Mouse (Mus musculus): ENCODE results near the gene Ebf3. TPM values are rescaled to one million over a fixed set of nuclear protein-coding genes. Genes with fewer than 3 reads are reported as not detected.

Gene Ebf3
- polyA plus RNA-seq, 1 experiment, result 17.0 TPM

GRCm38 (mm10) chr7:137312166-137312932 is 1.9 kb downstream of the Ebf3 start:
- Histone ChIP-seq H3K27ac (ENCODE audit: insufficient read depth, low read length) (no peak overlapping the region), H3K4me1 (ENCODE audit: control insufficient read depth, insufficient read depth, low read length) (no peaks in the 10 kb centered on the region), H3K4me3 (ENCODE audit: insufficient read depth, low read length) (peak overlapping the region; percentile 67)
- no peak for TF ChIP-seq CTCF (IDR thresholded peaks at IDR 0.05; ENCODE audit: borderline replicate concordance, insufficient read depth, low read length)

- Histone ChIP-seq H3K4me3 (ENCODE audit: insufficient read depth, low read length) (peak overlapping the region; percentile 67), H3K4me1 (ENCODE audit: control insufficient read depth, insufficient read depth, low read length) (peaks cover 1% of the 10 kb centered on the region), H3K27ac (ENCODE audit: insufficient read depth, low read length) (no peak overlapping the region)
- no peak for TF ChIP-seq POLR2A (IDR thresholded peaks at IDR 0.05; ENCODE audit: low read depth, low read length)
- TF ChIP-seq CTCF (IDR thresholded peaks at IDR 0.05; ENCODE audit: borderline replicate concordance, insufficient read depth, low read length), result no peak
Observed at GRCm38 (mm10) chr7:137311341-137312110, 2.7 kb downstream of the Ebf3 start.

- peaks cover 2% of the 10 kb centered on the region for H3K4me1 ChIP-seq (ENCODE audit: control insufficient read depth, insufficient read depth, low read length)
Observed at GRCm38 (mm10) chr7:137310876-137311275, 3.4 kb downstream of the Ebf3 start.

DNA sequence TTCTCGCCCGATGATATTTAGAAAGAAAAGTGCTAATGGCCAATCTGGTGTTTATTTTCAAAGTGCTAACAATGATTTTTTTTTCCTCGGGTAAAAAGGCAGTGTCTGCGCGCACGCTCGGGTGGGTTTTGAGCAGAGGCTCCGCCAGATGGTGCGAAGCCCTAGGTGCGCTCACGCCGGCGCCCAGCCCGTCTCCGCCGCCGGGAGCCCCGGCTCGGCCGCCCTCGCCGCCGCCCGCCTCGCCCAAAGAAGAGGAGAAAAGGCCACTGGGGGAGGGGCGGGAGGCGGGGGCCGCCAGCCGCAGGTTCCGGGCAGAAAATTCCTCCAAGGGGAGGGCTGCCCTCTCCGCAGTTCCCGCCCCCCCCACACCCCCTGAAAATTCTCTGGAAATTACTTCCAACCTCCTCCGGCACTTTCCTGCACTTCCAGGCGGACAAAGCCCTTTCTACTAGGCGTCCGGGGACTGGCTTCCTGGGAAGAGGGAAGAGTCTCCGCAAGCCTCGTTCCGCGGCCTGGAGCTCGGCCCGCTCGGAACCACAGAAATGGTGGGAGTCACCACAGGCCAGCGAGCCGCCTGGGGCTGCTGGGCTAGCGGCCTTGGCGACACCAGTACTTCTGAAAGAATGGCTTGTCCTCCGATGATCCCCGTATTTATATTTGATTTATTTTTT is 4.0 kb downstream of the Ebf3 start:
- peaks cover 2% of the 10 kb centered on the region for H3K4me1 ChIP-seq (ENCODE audit: control insufficient read depth, insufficient read depth, low read length)

More at GRCm38 (mm10) chr7:137310876-137311275, 3.4 kb downstream of the Ebf3 start:
- TF ChIP-seq CTCF (IDR thresholded peaks at IDR 0.05; ENCODE audit: borderline replicate concordance, insufficient read depth, low read length) (no peak), POLR2A (IDR thresholded peaks at IDR 0.05; ENCODE audit: low read depth, low read length) (no peak)
- no peak overlapping the region for H3K27ac ChIP-seq (ENCODE audit: insufficient read depth, low read length)
- peak overlapping the region; percentile 67 for H3K4me3 ChIP-seq (ENCODE audit: insufficient read depth, low read length)

DNA sequence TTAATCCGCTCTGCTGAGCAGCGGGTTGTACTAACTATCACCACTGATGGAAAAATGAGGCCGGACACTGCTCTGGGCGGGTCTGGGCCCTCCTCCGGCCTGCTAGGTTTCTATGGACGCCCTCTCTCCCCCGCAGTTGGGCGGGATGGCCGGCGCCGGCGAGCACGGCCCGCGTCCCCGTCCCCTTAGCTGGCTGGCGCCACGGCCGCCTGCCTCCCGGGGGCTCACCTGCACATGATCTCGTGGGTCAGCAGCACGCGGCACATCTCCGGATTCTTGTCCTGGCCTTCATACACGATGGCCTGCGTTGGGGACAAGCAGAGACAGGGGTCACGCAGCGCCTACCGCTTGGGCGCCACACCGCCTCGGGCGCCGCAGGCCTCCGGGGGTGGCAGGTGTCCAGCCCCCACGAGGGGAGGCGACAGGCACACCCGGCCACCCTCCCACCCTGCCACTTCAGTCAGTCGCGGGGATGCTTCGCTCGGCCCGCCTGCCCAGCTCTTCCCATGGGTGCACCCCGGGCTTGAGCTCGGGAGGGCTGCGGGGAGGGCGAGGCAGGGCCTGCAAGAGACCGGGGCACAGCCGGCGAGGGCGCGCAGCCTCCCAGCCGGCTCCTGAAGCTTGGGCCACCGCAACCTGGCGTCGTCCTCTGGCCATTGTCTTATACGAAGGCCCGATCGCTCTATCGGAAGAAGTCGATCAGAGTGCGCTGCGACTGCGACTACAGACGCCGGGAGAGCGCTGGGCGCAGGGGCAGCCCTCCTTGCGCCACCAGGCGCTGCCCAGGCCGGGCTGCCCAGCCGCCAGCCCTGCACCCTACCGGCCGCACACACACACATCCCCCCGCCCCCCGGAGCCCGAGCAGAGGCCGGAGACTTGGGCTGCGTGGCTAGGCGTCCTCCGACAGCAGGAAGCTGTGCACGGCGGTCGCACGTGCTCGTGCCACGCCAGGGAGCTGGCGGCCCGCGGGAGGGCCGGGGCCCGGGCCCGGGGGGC is 4.9 kb downstream of the Ebf3 start:
- peak overlapping the region; percentile 67 for H3K4me3 ChIP-seq (ENCODE audit: insufficient read depth, low read length)
- H3K27ac ChIP-seq (ENCODE audit: insufficient read depth, low read length), result peak overlapping the region; percentile 13
- H3K4me1 ChIP-seq (ENCODE audit: control insufficient read depth, insufficient read depth, low read length), result peaks cover 9% of the 10 kb centered on the region
- no peak for TF ChIP-seq CTCF (IDR thresholded peaks at IDR 0.05; ENCODE audit: borderline replicate concordance, insufficient read depth, low read length)
- TF ChIP-seq POLR2A (IDR thresholded peaks at IDR 0.05; ENCODE audit: low read depth, low read length), result no peak

More for the DNA sequence above, 4.0 kb downstream of the Ebf3 start:
- 0 out of 2 replicates have a peak overlapping the region, but pooled peaks have one; percentile 10 for H3K27ac ChIP-seq (ENCODE audit: insufficient read depth, low read length)
- H3K4me3 ChIP-seq (ENCODE audit: insufficient read depth, low read length), result peak overlapping the region; percentile 67
- TF ChIP-seq CTCF (IDR thresholded peaks at IDR 0.05; ENCODE audit: borderline replicate concordance, insufficient read depth, low read length), result no peak
- 0 out of 2 replicates have a peak, but pooled peaks have one; percentile 13 for TF ChIP-seq POLR2A (IDR thresholded peaks at IDR 0.05; ENCODE audit: low read depth, low read length)

- TF ChIP-seq CTCF (IDR thresholded peaks at IDR 0.05; ENCODE audit: borderline replicate concordance, insufficient read depth, low read length) (no peak), POLR2A (IDR thresholded peaks at IDR 0.05; ENCODE audit: low read depth, low read length) (no peak)
- Histone ChIP-seq H3K4me1 (ENCODE audit: control insufficient read depth, insufficient read depth, low read length) (peaks cover 13% of the 10 kb centered on the region), H3K4me3 (ENCODE audit: insufficient read depth, low read length) (peak overlapping the region; percentile 67; the same call in 1 of the 2 replicates), H3K27ac (ENCODE audit: insufficient read depth, low read length) (no peak overlapping the region)
Observed at GRCm38 (mm10) chr7:137308061-137309060, 5.9 kb downstream of the Ebf3 start.

DNA sequence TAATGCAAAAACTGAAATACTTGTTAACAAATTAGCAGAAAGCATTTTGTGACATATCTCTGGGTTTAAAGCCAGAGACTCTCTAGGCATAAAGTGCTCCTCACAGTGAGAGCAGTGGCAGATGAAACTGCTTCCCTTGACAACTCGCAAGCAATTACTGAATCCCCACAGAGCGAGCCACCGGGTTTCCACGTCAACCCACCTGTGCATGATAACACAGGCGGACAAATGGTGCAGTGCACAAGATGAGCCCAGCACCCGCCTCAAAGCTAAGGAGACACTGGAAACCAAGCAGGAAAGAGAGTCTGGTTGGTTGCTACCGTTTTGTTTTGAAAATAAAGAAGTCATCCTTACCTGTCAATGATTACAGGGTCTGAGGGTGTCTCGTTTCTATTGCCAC is 7.1 kb downstream of the Ebf3 start:
- peaks cover 13% of the 10 kb centered on the region for H3K4me1 ChIP-seq (ENCODE audit: control insufficient read depth, insufficient read depth, low read length)
- H3K4me3 ChIP-seq (ENCODE audit: insufficient read depth, low read length), result no peak overlapping the region; the same call in 1 of the 2 replicates
- no peak overlapping the region for H3K27ac ChIP-seq (ENCODE audit: insufficient read depth, low read length)
- no peak for TF ChIP-seq POLR2A (IDR thresholded peaks at IDR 0.05; ENCODE audit: low read depth, low read length)
- no peak for TF ChIP-seq CTCF (IDR thresholded peaks at IDR 0.05; ENCODE audit: borderline replicate concordance, insufficient read depth, low read length)

DNA sequence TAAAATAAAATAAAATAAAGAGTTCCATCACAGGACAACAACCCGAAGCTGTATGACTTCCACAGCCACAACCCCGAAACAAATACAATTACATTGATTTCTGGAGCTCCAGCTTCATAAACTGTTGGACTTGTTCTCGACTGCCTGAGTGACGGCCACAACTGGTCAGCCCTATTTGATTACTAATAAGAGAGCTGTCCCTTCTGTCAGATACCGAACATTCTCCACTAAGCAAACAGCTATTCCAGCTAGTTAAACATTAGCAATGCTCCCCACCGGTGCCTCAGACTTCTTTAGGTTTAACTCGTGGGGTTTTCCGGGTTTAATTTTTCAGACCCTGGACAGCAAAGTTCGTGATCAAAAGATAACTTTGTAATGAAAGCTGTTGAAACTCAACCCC is 8.1 kb downstream of the Ebf3 start:
- Histone ChIP-seq H3K4me3 (ENCODE audit: insufficient read depth, low read length) (no peak overlapping the region), H3K27ac (ENCODE audit: insufficient read depth, low read length) (no peak overlapping the region), H3K4me1 (ENCODE audit: control insufficient read depth, insufficient read depth, low read length) (peaks cover 19% of the 10 kb centered on the region)
- TF ChIP-seq POLR2A (IDR thresholded peaks at IDR 0.05; ENCODE audit: low read depth, low read length), result no peak
- TF ChIP-seq CTCF (IDR thresholded peaks at IDR 0.05; ENCODE audit: borderline replicate concordance, insufficient read depth, low read length), result no peak
